Mouse (Mus musculus) heart, adult 2 months (tissue): ENCODE measurements around the gene Cd27. TPM values are rescaled to one million over a fixed set of nuclear protein-coding genes. Genes with fewer than 3 reads are reported as not detected.
A peak's percentile ranks its signal among the peaks of the same experiment; 100 is the strongest.

ENCODE experiments used
- DNase-seq, 2 experiments: peaks; one replicate each; pipeline ENCODE4 v3.0.0; 2021
- H3K27ac ChIP-seq: fragments of 200-600 bp; 2 replicates; pipeline ENCODE4 v1.8.1; 2022
- H3K27me3 ChIP-seq: fragments of 200-500 bp; 2 replicates; pipeline ENCODE4 v1.6.1; 2012; ENCODE audit warnings: mild to moderate bottlenecking, low read length, inconsistent platforms, mixed read lengths; ENCODE audit not compliant: control insufficient read depth, insufficient read depth
- H3K36me3 ChIP-seq: fragments of 200-500 bp; 2 replicates; pipeline ENCODE4 v1.6.1; 2012; ENCODE audit warnings: low read length, inconsistent platforms; ENCODE audit not compliant: control insufficient read depth, insufficient read depth
- H3K4me1 ChIP-seq: fragments of 200-500 bp; 2 replicates; pipeline ENCODE4 v1.6.1; 2011; ENCODE audit warnings: low read length; ENCODE audit not compliant: control insufficient read depth, insufficient read depth
- H3K4me3 ChIP-seq: fragments of 200-600 bp; 2 replicates; pipeline ENCODE4 v1.8.1; 2022
- H3K79me2 ChIP-seq: fragments of 200-500 bp; replicated peaks from 2 replicates; pipeline ENCODE4 v1.6.1; 2012; ENCODE audit warnings: mild to moderate bottlenecking, inconsistent platforms, low read length, moderate library complexity, mixed read lengths; ENCODE audit not compliant: control insufficient read depth, insufficient read depth
- H3K9ac ChIP-seq: fragments of 200-500 bp; 2 replicates; pipeline ENCODE4 v1.6.1; 2012; ENCODE audit warnings: low read depth, mild to moderate bottlenecking, control low read depth, inconsistent platforms, low read length, mixed read lengths
- CTCF ChIP-seq: fragments of 200-600 bp; IDR thresholded peaks from 2 replicates; pipeline ENCODE4 v1.8.1; 2022; ENCODE audit warnings: antibody characterized with exemption, mild to moderate bottlenecking, moderate library complexity
- EP300 ChIP-seq: fragments of 200-500 bp; IDR thresholded peaks from 2 replicates; pipeline ENCODE4 v1.6.1; 2011; ENCODE audit warnings: low read depth, low read length, control low read depth; ENCODE audit not compliant: insufficient read depth
- POLR2A ChIP-seq: fragments of 200-500 bp; IDR thresholded peaks from 2 replicates; pipeline ENCODE4 v1.6.1; 2011; ENCODE audit warnings: mild to moderate bottlenecking, low read depth, low read length, control low read depth; ENCODE audit not compliant: insufficient read depth
- WGBS: fragments of 180-500 bp; shearing (Covaris S2); methylation state at CpG from one replicate; pipeline ENCODE4 v1.1.7; 2018; 5-methylcytosine and 5-hydroxymethylcytosine counted together
- intact Hi-C: fragments of 180-260 bp; cut with DNase I; formaldehyde crosslinking; loops from one replicate; pipeline ENCODE4 v1.15.1; 2025
- polyA plus RNA-seq: library from polyadenylated mRNA; depleted of rRNA; stranded (reverse); fragments of >200 nt; gene quantifications from 2 replicates; pipeline ENCODE4 v1.2.3, GENCODE M21; 2012
- total RNA-seq, 2 experiments: library from RNA; stranded (reverse); gene quantifications; 2 replicates each; pipeline ENCODE4 v1.2.3; 2021

Cd27 gene
- total and polyA plus RNA-seq, 3 experiments: 0.41 to 2.2 (median 0.42) TPM

GRCm38 (mm10) chr6:125239547-125239946 is 2.7 kb upstream of the Cd27 start:
- no peaks in the 10 kb centered on the region for H3K36me3 ChIP-seq
- H3K4me1 ChIP-seq: no peaks in the 10 kb centered on the region
- H3K9ac ChIP-seq: no peak overlapping the region
- 89% methylated on average over 5 of the region's 5 CpGs for WGBS
- H3K27ac ChIP-seq: no peak overlapping the region
- DNase-seq: no peak
- TF ChIP-seq CTCF (no peak), EP300 (no peak), POLR2A (no peak)
- H3K4me3 ChIP-seq: no peak overlapping the region
- intact Hi-C loops: no loop called here
- H3K79me2 ChIP-seq: no peaks in the 10 kb centered on the region
- H3K27me3 ChIP-seq: no peaks in the 10 kb centered on the region

DNA sequence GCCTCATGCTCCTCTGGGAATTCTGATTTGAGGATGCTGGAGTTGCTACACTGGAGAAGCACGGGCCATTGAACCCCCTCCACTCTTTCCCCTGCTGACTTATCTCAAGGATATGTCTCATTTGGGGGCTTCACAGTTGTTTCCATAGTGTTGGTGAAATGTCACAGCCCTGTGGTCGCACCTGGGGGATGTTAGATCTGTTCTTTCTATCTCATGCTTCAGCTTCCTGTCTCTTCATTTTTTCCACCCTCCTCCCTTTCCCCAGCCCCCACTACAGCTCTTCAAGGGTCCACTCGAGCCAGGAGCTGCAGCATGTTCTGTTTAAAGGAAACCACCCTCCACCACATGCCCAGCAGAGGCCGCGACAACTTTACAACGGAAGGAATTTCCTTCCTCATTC is 1.6 kb upstream of the Cd27 start:
- 24% methylated on average over 6 of the region's 6 CpGs for WGBS
- H3K9ac ChIP-seq: no peak overlapping the region
- intact Hi-C loops: no loop called here
- no peak for TF ChIP-seq CTCF
- TF ChIP-seq EP300: no peak
- TF ChIP-seq POLR2A: no peak
- no peaks in the 10 kb centered on the region for H3K79me2 ChIP-seq
- H3K4me1 ChIP-seq: peaks cover 7% of the 10 kb centered on the region
- no peak for DNase-seq
- H3K27me3 ChIP-seq: no peaks in the 10 kb centered on the region
- H3K27ac ChIP-seq: no peak overlapping the region
- H3K36me3 ChIP-seq: no peaks in the 10 kb centered on the region
- H3K4me3 ChIP-seq: no peak overlapping the region

DNA sequence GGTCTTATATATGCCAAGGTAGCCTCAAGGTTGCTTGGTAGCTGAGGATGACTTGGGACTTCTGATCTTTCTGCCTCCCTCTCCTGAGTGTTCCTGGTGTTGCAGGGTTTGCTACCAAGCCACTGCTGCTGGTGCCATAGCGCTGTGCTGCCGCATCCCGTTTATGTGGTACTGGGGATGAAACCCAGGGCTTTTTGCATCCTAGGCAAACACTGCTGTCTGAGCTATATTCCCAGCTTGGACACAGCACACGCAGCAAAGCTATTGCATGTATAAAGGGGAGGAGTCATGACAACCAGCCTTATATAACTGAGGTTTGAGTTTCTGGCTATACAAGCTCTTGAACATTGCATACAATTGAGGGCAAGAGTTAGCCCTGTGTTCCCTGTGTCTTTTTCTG is 611 bp upstream of the Cd27 start:
- DNase-seq: no peak
- 80% methylated on average over 4 of the region's 4 CpGs for WGBS
- TF ChIP-seq POLR2A (no peak), EP300 (no peak), CTCF (no peak)

DNA sequence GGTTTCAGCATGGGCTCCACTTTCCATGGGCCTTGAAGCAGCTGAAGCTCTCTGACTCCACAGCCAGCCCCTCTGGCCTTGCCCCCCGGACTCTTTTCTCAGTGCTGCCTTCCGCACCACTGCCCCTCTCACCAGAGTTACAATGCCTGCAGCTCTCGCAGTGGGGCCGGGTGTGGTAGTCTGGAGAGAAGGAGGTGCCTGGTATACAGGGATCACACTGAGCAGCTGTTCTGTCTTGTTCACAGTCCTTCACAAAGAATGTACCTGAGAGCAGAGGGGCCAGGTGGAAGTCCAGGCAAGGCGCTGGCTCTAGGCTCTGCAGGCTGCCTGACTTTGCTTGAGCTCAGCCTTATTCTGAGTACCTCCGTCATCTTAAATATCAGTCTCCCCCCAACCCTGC is 469 bp downstream of the Cd27 start:
- Histone ChIP-seq H3K27ac (no peak overlapping the region), H3K4me3 (no peak overlapping the region), H3K9ac (no peak overlapping the region), H3K27me3 (no peaks in the 10 kb centered on the region), H3K36me3 (no peaks in the 10 kb centered on the region; the same call in 1 of the 2 replicates), H3K4me1 (peaks cover 11% of the 10 kb centered on the region), H3K79me2 (no peaks in the 10 kb centered on the region)
- WGBS: 93% methylated on average over 6 of the region's 6 CpGs
- intact Hi-C loops: no loop called here
- no peak for DNase-seq
- TF ChIP-seq CTCF (no peak), POLR2A (no peak), EP300 (no peak)

More for the DNA sequence above, 611 bp upstream of the Cd27 start:
- intact Hi-C loops: no loop called here
- Histone ChIP-seq H3K79me2 (no peaks in the 10 kb centered on the region), H3K9ac (no peak overlapping the region), H3K36me3 (no peaks in the 10 kb centered on the region), H3K27ac (no peak overlapping the region), H3K4me3 (no peak overlapping the region), H3K27me3 (no peaks in the 10 kb centered on the region), H3K4me1 (peaks cover 7% of the 10 kb centered on the region)

- intact Hi-C loops: no loop called here
- no peak overlapping the region for H3K4me3 ChIP-seq
- no peaks in the 10 kb centered on the region; the same call in 1 of the 2 replicates for H3K36me3 ChIP-seq
- H3K4me1 ChIP-seq: peaks cover 11% of the 10 kb centered on the region
- no peaks in the 10 kb centered on the region for H3K79me2 ChIP-seq
- H3K9ac ChIP-seq: no peak overlapping the region
- no peak for DNase-seq
- no peak for TF ChIP-seq CTCF
- H3K27ac ChIP-seq: peak overlapping the region; percentile 62
- WGBS: 46% methylated on average over 5 of the region's 5 CpGs
- H3K27me3 ChIP-seq: no peaks in the 10 kb centered on the region
Measured at GRCm38 (mm10) chr6:125234520-125234828, 2.3 kb downstream of the Cd27 start.

GRCm38 (mm10) chr6:125233816-125234519 is 2.8 kb downstream of the Cd27 start:
- no peaks in the 10 kb centered on the region; the same call in 1 of the 2 replicates for H3K36me3 ChIP-seq
- intact Hi-C loops: no loop called here
- no peaks in the 10 kb centered on the region for H3K27me3 ChIP-seq
- WGBS: 23% methylated on average over 7 of the region's 7 CpGs
- H3K4me3 ChIP-seq: no peak overlapping the region
- peak in 1 of 2 experiments; percentile 30 for DNase-seq
- peak overlapping the region; percentile 62 for H3K27ac ChIP-seq
- peaks cover 11% of the 10 kb centered on the region for H3K4me1 ChIP-seq
- TF ChIP-seq EP300 (no peak), CTCF (no peak), POLR2A (0 out of 2 replicates have a peak, but pooled peaks have one; percentile 17)
- H3K79me2 ChIP-seq: no peaks in the 10 kb centered on the region
- no peak overlapping the region for H3K9ac ChIP-seq
